Mouse (Mus musculus): Measurements from ENCODE around the gene Usp31.

GRCm38 (mm10) chr7:121711171-121711570 lies 4.1 kb upstream of the Usp31 start:
- TF ChIP-seq POLR2A (IDR thresholded peaks at IDR 0.05; ENCODE audit: borderline replicate concordance, extremely low read depth, insufficient read depth, insufficient read length, poor library complexity, severe bottlenecking), result no peak
- TF ChIP-seq CTCF (IDR thresholded peaks at IDR 0.05; ENCODE audit: borderline replicate concordance, extremely low read depth, insufficient read depth, insufficient read length), result no peak

Data from brain, embryonic 14.5 days (tissue).